Mouse (Mus musculus) activated CD4-positive, CD25-positive, alpha-beta regulatory T cell, adult 4 months (primary cell): Measurements from ENCODE around the gene Rnf150. TPM values are rescaled to one million over a fixed set of nuclear protein-coding genes. Genes with fewer than 3 reads are reported as not detected.

Experiments
- ATAC-seq: one replicate; pipeline ENCODE4 v1.8.0; 2017
- polyA plus RNA-seq, 2 experiments: library from polyadenylated mRNA; unstranded; fragments of 100-300 nt; shearing (Covaris generic); gene quantifications; one replicate each; pipeline ENCODE4 v1.2.1; 2017

Rnf150 gene
- polyA plus RNA-seq, 2 experiments from 2014 or later, result not detected

DNA sequence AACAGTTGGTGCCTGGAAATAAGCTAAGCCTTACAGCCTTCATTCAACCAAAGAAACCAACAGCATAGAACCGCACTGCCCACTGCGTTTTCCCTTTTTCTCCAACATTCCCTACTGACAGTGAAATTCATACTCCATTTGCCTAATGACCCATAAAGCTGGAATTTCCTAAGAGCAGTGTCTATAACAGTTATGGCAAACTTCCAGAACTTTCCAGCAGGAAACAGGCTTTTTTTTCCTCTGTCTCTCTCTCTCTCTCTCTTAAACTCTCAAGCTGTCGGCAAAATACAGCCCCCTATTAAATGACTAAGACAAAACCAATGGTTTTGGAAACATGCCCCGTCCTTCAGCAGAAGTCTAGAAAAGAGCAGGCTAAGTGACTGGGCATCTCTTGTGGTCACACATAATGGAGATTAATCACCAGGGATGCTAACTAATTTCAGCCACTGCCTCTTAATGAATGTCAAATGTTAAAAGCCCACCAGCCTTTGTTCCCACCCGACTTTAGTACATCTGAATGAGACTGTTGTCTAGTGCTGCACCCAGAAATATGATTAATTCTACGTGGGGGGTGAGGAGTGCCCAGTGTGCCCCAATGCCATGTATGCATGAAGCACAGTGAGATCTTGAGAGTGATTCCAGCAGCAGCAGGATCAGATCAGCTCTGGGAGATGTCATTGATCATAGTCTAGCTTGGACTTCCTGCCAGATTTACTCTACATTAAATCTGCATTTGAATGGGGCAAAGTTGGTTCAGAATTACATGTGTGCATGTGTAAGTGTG is 80.3 kb downstream of the Rnf150 start:
- no peak for ATAC-seq

DNA sequence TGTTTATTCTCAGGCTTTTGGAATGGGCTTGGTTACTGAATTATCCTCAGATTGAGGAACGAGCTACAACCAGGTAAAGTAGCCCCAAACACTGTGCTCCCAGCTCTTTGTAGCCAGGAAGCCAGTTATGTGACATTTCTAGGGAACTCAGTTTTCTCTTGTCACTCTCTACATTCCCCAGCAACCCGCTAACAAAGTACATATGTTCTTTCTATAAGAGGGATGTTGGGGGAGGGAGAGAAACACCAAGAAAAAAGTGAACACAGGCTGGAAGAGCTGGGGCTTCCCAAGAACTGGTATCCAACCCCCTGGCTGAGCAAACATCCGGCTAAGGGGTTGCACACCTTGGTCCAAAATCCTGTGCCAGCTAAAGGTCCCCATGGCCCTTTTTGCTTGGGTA is 82.7 kb downstream of the Rnf150 start:
- no peak for ATAC-seq

DNA sequence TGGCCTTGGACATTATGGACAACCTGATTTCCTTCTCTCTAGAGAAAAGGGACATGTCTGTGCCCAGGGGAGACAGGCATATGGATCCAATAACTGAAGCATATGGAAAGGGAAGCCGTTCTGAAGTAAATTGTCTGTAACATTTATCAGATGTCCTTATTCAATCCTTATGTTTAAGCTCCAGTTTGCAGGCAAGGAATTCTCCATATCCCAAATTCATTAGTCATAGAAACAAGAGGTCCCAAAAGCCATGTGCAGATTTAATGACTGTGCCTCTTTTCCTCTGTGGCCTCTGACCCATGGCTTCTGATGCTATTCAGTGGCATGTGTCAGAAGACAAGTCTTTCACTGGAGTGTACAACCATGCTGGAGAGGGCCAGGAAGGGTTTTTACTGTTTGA is 83.5 kb downstream of the Rnf150 start:
- ATAC-seq, result no peak

DNA sequence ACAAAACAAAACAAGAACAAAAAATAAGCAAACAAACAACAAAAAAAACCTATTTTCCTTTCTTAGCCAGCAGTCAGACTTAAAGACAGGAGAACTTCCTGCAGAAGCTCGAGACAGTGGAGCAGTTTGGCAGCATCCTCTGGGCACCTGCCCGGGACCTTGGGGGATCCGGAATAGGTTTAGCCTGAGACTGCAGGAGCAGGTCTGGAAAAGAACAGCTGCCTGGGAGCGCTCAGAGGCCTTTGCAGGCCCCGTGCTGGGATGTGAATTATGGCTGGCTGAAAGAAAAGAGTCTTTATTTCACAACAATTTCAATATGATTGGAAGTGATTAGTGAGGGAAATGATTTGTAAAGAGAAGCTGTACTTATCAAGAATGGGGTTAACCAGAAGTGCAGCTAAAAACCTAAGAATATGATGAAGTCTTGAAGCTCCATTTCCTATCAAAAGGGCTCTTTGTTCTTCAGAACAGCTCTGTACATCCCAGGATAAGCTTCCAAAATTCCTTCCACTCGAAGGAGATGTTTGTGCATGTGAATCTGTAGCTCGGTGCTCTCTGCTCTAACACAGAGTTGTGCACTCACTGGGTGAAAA is 92.1 kb downstream of the Rnf150 start:
- ATAC-seq, result no peak

DNA sequence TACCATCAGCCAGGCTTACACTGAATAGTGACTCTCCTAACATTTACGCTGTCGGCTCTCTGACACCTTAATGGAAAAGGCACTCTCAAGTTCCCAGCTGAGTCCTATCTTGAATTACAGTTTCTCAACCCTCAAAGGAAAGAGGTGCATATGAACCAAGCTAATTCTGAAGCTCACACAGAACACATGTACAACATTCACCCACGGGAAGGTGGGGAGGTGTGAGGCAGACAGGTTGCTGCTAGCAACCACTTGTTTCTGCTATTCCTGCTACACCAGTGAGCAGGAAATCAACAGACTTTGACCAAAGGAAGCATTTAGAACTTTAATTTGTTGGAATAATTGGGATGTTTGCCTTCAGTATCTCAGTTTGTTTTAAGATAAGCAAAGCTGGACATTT is 96.3 kb downstream of the Rnf150 start:
- no peak for ATAC-seq

DNA sequence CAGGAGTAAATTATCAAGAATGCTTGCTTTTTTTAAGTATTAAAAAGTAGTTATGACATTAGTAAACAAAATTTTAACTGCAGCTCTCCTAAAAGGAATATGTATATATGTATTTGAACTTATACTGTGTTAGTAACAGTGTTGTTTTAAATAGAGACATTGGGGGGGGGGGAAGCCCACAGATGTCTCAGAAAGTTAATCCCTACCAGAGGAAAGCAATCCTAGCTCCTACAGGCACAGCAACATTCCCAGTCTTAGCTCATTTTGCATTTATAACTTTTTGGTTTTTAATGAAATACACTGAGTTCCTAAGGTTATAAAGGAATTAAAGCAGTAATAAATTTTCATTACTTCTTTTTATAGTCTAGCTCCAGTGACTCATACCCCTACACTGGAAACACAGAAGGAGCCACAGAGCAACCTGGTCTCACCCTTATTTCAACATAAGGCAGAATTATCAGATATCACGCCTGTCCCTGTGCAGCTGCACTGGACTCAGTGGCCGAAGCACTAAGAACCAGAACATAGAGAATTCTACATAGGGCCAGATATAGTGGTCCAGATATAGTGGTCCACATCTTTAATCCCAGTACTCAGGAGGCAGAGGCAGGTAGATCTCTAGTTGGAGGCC is 96.9 kb downstream of the Rnf150 start:
- ATAC-seq, result no peak

DNA sequence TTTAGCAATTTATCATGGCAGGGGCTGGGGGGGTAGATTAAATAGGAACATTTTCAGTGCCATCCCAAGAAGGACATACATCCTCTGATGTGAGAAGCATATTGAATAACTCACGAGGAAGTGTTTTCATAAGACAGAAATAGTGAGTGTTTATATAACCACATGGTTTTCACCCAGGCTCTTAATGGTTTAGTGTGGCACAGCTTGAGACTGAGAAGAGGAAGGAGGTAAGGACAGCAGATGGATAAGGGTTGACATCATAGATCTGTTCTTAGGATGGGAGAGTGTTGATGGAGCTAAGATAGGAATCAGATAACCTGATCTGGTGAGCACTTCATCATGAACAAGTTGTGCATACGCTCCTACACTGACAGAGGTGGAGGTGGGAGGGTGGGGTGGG is 101.4 kb downstream of the Rnf150 start:
- ATAC-seq, result no peak

DNA sequence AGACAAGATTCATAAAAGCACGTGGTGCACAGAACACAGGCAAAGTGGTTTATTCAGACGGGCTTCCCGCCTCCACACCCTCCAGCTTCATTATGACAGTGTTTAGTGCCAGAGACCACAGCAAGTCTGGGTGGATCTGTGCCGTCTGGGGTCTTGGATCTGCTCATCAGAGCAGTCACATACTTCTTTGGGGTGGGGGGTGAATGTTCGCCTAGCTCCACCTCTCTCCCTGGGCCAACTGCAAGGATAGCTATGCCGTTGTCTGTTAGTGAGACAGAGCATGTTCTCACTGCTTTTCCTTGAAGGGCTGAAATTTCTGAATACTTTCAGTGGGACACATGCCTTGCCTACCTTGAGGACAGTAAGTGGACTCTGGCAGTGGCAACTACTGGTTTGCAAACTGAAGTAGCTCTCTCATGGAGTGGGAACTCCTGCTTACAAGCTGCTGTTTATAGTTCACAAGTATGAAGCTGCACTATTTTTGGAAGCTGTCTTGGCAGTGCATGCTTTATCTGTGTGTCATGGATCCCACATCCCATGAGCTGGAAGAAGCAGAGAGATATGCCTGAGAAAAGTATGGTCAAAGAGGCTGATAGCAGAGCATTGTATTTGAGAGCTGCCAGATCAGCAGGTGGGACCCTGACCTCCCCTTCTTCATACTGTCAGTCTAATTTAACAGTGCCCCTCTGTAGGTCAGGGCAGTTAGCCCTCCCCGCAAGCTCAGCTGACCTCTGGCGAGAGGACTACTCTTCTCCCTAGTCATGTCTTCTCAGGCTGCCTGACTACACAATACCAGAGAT is 104.9 kb downstream of the Rnf150 start:
- no peak for ATAC-seq

DNA sequence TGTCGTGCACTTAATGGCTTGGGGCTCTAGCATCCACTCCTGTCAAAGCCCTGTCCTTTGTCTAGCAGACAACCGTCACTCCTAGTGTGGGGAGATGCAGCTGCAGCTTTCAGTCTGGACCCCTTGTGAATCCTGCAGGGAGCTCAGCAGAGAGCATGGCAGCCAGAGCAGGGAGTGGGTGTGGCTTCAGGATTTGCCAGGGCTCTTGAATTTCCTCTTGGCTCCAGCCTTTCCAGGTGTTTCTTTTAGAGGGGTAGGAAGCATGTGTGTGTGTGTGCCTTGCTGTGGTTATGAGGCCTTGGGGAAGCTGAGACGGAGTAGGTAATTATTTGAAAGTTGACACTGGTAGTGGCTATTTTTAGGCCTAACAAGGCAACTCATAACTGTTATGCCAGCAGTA is 106.8 kb downstream of the Rnf150 start:
- no peak for ATAC-seq

DNA sequence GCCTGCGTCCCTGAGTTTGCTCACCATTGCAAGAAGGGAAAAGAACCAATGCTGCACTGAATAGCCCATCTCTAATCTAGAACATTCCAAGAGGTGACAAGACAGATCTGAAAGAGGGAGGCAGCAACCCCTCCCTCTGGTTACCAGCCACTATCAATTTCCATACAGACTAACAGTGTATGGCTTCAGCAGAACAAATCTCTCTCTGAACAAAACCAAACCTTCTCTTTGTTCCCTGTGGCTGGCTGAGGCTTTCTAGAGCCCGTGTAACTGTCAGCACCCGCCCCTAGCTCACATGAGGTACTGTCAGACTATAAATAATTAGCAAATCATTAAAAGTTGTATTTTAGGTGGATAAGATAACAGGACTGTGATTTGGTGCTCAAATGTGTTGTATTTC is 109.7 kb downstream of the Rnf150 start:
- no peak for ATAC-seq

DNA sequence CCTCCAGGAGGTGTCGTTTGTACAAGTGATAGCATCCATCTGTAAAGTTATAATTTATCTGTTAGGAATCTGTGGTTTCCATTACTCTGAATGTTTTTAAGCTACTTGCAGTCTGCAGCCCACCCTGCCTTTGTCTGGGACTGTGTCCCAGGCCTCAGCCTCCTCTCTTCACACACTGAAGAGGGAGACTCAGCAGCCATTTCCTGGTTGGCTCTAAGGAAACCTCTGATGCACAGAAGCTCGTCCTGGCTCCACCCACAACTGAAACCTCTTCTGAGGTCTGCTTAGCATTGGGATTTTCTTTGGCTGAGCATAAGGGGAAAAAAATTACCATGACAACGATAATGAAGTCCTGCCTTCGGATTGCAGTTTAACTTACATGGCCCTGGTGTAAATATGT is 110.2 kb downstream of the Rnf150 start:
- no peak for ATAC-seq

DNA sequence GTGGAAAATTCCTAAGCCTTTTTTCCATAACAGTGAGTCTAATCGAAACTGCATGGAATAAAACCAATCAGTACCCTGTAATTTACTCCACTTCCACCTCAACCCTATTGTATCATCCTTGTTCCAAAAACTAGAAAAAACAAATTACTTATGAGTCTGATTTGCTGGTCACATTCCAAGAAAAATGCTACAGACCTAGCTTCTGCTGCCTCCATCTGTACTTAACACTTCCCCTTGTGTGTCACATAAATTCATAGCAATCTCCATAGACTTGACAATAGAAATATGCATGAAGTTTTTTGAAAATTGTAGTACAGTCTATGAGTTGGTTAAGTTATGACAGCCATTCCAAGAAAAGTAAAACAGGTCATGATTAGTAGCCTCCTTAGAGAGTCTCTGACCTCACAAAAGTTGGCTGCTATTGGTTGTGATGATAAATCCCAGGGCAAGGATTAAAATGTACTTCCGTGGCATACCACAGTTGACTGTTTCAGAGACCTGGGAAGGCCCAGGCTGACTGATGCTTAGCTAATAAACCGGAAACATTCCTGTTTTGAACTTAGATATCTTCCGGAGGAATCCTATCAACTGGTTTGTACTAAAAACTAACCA is 118.2 kb downstream of the Rnf150 start:
- ATAC-seq, result no peak

DNA sequence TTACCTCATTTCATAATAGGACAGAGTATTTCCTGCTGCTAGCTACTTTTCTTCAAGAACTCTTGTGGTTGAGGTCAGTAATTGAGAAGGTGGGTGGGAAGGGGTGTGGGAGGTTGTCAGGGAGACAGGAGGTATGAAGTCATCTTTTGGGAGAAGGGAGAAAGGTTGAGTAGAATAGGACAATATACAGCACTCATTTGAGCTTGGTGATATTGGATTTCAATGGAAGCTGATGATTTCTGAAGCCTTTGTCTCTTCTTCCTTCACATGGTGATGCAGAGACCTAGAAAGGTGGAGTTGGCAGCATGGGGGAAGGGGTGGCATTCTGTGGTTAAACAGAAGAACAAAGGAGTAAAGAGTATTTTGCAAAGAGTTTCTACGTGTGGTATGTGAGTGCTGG is 119.7 kb downstream of the Rnf150 start:
- no peak for ATAC-seq

DNA sequence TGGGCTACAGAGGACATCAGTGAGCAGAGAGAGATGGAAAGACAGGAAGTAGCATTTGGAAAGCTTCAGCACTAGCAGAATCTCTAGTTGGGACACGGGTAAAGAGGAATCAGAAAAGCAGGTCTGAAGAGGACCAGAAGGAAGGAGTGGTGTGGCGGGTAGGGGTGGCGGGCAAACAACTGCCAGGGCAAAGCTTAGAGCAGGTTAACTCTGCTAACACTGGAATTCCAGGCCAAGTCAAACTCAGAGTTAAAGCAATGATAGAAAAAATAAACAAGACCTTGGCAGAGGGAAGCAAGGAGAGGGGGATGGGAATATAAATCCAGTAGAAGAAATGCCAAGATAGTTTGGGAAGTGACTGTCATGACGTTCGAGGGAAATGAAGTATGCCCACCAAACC is 120.1 kb downstream of the Rnf150 start:
- no peak for ATAC-seq

DNA sequence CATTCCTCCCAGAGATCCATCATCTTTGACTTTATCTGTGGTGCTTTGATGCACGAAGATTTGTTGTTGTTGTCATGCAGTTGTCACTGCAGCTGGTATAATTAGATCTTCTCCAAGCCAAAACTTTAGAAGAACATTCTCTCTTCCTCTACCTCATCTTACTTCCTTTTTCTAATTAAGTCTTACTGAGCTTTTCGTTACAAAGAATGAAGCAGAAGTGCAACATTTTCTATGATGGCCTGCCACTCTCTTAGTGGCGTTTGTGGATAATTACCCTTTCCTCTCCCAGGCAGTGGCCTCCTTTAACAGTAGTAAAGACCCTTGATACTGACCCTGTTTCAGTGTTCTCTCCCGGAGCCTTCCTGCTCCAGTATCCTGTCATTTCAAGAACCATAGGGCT is 128.9 kb downstream of the Rnf150 start:
- no peak for ATAC-seq

DNA sequence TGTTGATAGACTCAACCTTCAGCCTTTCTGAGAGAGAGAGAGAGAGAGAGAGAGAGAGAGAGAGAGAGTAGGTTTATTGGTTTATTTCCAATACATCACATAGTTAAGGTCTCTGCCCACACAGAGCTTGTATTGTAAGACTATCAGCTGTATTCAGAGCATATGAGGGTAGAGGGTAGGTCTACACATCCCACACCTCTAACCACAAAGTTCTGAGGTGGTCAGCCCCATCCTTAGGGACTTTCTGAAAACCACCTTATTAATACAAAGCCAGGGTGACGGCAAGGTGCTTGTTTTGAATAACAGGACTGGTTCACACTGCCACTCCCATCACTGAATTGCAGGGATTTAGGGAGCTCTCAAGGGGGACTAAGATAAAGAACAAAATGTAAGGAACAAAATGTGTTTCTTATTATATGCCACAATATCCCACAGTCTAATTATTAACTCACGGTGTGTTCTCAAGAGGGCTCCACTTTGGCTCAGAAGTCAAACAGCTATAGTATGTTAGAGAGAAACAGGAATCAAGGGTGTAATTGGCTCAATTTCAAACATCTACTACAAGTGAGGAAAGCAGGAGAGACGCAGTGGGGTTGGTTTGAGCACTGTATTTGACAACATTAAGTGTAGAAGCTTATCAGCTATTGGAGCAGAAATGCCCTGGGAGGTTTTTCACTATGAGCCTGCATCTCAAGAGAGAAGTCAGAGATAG is 132.7 kb downstream of the Rnf150 start:
- no peak for ATAC-seq

DNA sequence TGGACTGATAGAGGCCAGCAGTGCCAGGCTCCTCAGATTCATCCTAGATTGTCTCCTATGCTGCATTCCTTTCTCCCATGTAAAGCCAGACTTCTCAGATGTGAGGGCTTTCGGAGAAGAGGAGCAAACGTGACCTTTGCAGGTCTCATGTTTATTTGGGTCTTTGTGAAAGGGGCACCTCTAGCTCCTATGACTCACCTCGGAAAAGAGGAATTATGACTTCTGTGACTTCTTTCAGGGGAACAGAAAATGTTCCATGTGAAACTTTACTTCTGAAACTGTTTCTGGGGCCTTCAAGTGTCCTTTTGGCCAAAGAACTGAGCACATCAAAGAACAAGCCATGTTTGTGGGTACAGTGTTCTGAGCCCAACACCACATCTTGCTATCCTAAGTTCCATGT is 133.7 kb downstream of the Rnf150 start:
- no peak for ATAC-seq

DNA sequence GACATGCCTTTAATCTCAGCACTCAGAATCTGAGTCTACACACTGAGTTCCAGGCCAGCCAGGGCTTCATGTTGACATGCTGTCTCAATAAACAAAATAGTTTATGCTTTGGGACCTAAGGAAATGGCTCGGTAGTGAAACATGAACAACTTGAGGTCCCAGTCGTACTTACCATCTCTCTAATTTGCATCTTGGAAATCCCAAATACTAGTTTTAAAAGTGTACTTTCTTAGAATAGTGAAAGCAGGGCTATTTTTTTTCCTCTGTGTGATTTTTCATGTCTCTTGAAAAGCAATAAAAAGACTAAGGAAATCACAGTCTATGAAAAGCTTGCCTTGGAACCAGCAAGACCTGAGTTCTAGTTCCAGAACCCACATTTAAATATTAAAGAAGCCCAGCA is 135.6 kb downstream of the Rnf150 start:
- no peak for ATAC-seq

DNA sequence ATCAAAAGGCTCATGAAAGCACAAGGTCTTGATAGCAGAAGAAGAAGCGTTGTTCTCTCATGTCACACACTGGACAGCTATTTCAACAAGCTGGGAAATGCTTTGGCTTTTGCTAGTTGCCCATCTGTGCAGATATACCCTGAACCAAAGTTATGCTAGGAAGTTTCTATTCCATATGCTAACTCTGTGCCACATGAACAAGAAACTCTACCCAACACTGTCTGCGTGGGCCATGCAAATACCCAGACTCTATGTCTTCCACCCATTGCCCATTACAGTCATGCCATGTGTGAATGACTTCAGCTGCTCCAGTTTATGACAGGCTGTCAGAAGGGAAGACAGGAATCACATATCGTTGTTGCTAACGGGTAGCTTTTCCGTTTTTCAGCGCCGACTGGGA is 140.0 kb downstream of the Rnf150 start:
- no peak for ATAC-seq

DNA sequence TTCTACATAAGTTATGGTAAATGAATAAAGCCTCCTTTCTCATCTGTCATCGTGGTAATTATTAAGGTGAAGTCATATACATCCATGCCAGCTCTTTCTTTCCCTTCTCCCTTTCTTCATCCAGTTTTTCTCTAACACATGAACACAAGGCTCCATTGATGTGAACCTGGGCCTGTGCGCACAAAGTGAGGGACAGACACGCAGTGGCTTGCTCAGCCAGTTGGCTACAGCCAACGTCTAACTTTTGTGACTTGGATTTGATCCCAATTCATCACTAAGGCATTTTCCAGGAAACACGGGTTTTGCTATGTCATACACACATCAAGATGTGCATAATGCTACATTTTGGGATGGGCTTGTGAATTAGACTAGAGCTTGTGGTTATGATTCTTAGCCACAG is 146.3 kb downstream of the Rnf150 start:
- no peak for ATAC-seq

DNA sequence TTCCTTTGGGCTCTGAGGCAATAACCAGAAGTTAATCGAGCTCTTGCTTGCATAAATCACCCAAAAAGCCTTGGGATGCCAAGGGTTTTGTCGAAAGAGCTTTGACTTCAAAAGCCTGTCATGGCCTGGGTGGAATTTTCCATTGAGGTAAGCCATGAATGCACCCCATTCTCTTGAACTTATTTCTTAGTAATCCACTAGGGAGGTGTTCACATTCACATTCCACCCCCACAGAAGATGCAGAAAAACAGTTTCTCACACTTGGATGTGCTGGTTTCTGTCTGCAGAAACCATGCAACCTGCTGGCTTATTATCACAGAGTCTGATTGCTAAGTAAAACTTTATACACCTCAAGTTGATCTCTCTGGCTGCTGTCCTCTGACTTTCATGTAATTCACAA is 148.1 kb downstream of the Rnf150 start:
- ATAC-seq, result no peak

DNA sequence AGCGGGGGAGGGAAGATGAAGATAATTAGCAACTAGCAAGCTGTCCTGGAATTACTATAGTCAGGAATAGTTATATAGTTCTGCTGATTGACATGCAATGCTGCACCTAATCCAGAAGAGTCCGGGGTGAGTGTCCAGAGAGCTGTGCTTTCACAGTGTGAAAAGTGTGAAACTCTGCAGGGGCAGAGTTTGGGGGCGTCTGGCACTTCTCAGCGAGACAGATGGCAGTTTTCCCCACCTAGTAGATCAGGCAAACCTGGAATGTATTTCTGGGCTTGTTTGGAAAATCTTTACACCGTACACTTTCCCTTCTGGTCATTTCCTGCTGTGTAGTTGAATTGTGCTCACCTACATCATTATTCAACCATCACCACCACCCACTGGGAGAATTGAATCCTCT is 148.6 kb downstream of the Rnf150 start:
- ATAC-seq, result no peak
